Mouse (Mus musculus): ENCODE results near the gene Eaf1. TPM values are rescaled to one million over a fixed set of nuclear protein-coding genes. Genes with fewer than 3 reads are reported as not detected.

Gene Eaf1
- polyA plus RNA-seq, 1 experiment from 2014 or later, result 14.9 TPM

- WGBS, result 37% methylated on average over 5 of the region's 5 CpGs
- H3K4me2 ChIP-seq (ENCODE audit: low read length), result no peak overlapping the region
- no peaks in the 10 kb centered on the region for H3K36me3 ChIP-seq (ENCODE audit: insufficient read depth, low read length)
- no peak for TF ChIP-seq CTCF (IDR thresholded peaks at IDR 0.05; ENCODE audit: low read depth)
- H3K9ac ChIP-seq (ENCODE audit: low read depth, low read length), result no peak overlapping the region
- ATAC-seq (replicated peaks; ENCODE audit: low FRiP score, low read depth) (no peak), DNase-seq (ENCODE audit: low spot score) (no peak)
- H3K9me3 ChIP-seq (replicated peaks; ENCODE audit: low read length), result no peaks in the 10 kb centered on the region
- H3K4me3 ChIP-seq (replicated peaks; ENCODE audit: low read depth, low read length), result no peak overlapping the region
- H3K4me1 ChIP-seq (replicated peaks; ENCODE audit: insufficient read depth, low read length), result peaks cover 12% of the 10 kb centered on the region; the same call in 1 of the 2 replicates
- H3K27ac ChIP-seq, result no peak overlapping the region
- no peaks in the 10 kb centered on the region for H3K27me3 ChIP-seq (ENCODE audit: insufficient read depth, low read length)
Observed at GRCm38 (mm10) chr14:31559216-31559615, 65.0 kb downstream of the Eaf1 start.

Other genes with a start within 250 kb of the Eaf1 start
- 16.8 and 18.1 TPM in 2 replicates for gene Phf7, start 243.1 kb upstream of the Eaf1 start, polyA plus RNA-seq (2015; fragmentation: Nextera tagmentation; extraction: Ambion mirVana)
- 57.8 and 63.4 TPM in 2 replicates for gene Bap1, start 242.9 kb upstream of the Eaf1 start, polyA plus RNA-seq (2015; fragmentation: Nextera tagmentation; extraction: Ambion mirVana)
- gene Dnah1, start 170.5 kb upstream of the Eaf1 start, polyA plus RNA-seq (2015; fragmentation: Nextera tagmentation; extraction: Ambion mirVana), result 4.3 and 4.4 TPM in 2 replicates
- 38.8 and 40.3 TPM in 2 replicates for gene Capn7, start 157.8 kb upstream of the Eaf1 start, polyA plus RNA-seq (2015; fragmentation: Nextera tagmentation; extraction: Ambion mirVana)
- gene Sh3bp5, start 58.3 kb upstream of the Eaf1 start, polyA plus RNA-seq (2015; fragmentation: Nextera tagmentation; extraction: Ambion mirVana), result 45.2 and 46.8 TPM in 2 replicates
- gene Mettl6, start 641 bp downstream of the Eaf1 start, polyA plus RNA-seq (2015; fragmentation: Nextera tagmentation; extraction: Ambion mirVana), result 43.9 and 51.6 TPM in 2 replicates
- 1.3 TPM in 2 replicates for gene Colq, start 96.9 kb downstream of the Eaf1 start, polyA plus RNA-seq (2015; fragmentation: Nextera tagmentation; extraction: Ambion mirVana)
- 2.9 TPM in 1 of 2 replicates, not detected in the other for gene Gm49387, start 146.5 kb downstream of the Eaf1 start, polyA plus RNA-seq (2015; fragmentation: Nextera tagmentation; extraction: Ambion mirVana)
- 60.6 and 64.5 TPM in 2 replicates for gene Btd, start 146.6 kb downstream of the Eaf1 start, polyA plus RNA-seq (2015; fragmentation: Nextera tagmentation; extraction: Ambion mirVana)
- 68.9 and 76.3 TPM in 2 replicates for gene Hacl1, start 146.9 kb downstream of the Eaf1 start, polyA plus RNA-seq (2015; fragmentation: Nextera tagmentation; extraction: Ambion mirVana)